Mouse (Mus musculus): ENCODE data around the gene Duox1. TPM values are rescaled to one million over a fixed set of nuclear protein-coding genes. Genes with fewer than 3 reads are reported as not detected.
"Not testable (repeated sequence)": the region's sequence is repeated elsewhere in the genome, so short reads cannot be mapped to it uniquely, and the experiment has no call there.

Gene Duox1
- polyA plus RNA-seq, 1 experiment from 2014 or later: not detected

DNA sequence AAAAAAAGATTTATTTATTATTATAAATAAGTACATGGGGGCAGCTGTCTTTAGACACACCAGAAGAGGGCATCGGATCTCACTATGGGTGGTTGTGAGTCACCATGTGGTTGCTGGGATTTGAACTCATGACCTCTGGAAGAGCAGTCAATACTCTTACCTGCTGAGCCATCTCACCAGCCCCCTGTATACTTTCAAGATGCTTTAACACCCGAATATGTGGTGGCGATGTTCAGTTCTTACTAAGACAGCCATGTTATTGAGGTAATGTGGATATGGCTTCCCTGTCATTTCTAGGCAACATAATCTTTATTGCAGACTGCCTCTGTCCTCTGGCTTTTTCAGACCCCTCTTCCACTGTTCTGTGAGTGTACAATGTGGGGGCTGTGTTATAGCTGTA is 71.7 kb downstream of the Duox1 start:
- not testable (repeated sequence) for DNase-seq (ENCODE audit: low spot score); H3K4me3 ChIP-seq; H3K4me1 ChIP-seq; H3K27me3 ChIP-seq (ENCODE audit: insufficient read depth, poor library complexity, severe bottlenecking); H3K27ac ChIP-seq; H3K9me3 ChIP-seq; H3K36me3 ChIP-seq
- 91% methylated on average over 3 of the region's 3 CpGs for WGBS

DNA sequence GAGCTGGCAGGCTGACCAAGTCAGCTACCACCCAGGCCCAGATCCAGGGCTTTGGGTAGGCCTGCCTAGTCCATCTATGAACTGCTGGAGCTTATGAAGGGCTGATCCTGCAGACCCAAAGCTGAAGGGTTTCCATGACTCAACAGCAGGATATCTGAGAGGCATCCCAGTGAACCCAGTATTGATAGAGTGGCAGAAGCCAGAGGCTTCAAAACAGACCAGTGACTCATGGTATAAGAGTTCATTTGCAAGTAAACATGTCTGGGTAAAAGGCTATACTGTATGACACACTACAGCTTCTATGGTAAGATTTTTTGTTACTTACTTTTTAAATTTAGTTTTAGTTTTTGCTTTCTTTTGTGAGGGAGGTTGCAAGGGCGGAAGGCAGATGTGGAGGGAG is 80.7 kb downstream of the Duox1 start:
- Histone ChIP-seq H3K9me3 (no peaks in the 10 kb centered on the region), H3K36me3 (no peaks in the 10 kb centered on the region), H3K4me1 (no peaks in the 10 kb centered on the region), H3K27ac (no peak overlapping the region), H3K27me3 (ENCODE audit: insufficient read depth, poor library complexity, severe bottlenecking) (no peaks in the 10 kb centered on the region), H3K4me3 (no peak overlapping the region)
- no peak for DNase-seq (ENCODE audit: low spot score)
- WGBS: 84% methylated on average over 1 of the region's 1 CpGs

Other genes with a start within 250 kb of the Duox1 start
- gene Spg11, start 197.3 kb upstream of the Duox1 start, polyA plus RNA-seq (2016; fragmentation: Nextera tagmentation; extraction: Ambion mirVana): 8.2 and 8.8 TPM in 2 replicates
- gene B2m, start 168.0 kb upstream of the Duox1 start, polyA plus RNA-seq (2016; fragmentation: Nextera tagmentation; extraction: Ambion mirVana): 143 and 154 TPM in 2 replicates
- gene Trim69, start 155.0 kb upstream of the Duox1 start, polyA plus RNA-seq (2016; fragmentation: Nextera tagmentation; extraction: Ambion mirVana): 0.11 TPM in 1 of 2 replicates, not detected in the other
- 0.05 TPM in 1 of 2 replicates, not detected in the other for gene Patl2, start 129.5 kb upstream of the Duox1 start, polyA plus RNA-seq (2016; fragmentation: Nextera tagmentation; extraction: Ambion mirVana)
- not detected in 2 replicates for gene Terb2, start 129.4 kb upstream of the Duox1 start, polyA plus RNA-seq (2016; fragmentation: Nextera tagmentation; extraction: Ambion mirVana)
- 40.8 and 41.3 TPM in 2 replicates for gene Sord, start 80.9 kb upstream of the Duox1 start, polyA plus RNA-seq (2016; fragmentation: Nextera tagmentation; extraction: Ambion mirVana)
- gene Duox2, start 17.2 kb upstream of the Duox1 start, polyA plus RNA-seq (2016; fragmentation: Nextera tagmentation; extraction: Ambion mirVana): not detected in 2 replicates
- 0.26 TPM in 1 of 2 replicates, not detected in the other for gene Duoxa2, start 16.8 kb upstream of the Duox1 start, polyA plus RNA-seq (2016; fragmentation: Nextera tagmentation; extraction: Ambion mirVana)
- gene Duoxa1, start 1.9 kb upstream of the Duox1 start, polyA plus RNA-seq (2016; fragmentation: Nextera tagmentation; extraction: Ambion mirVana): not detected in 2 replicates
- 3.2 and 5.4 TPM in 2 replicates for gene Shf, start 53.5 kb downstream of the Duox1 start, polyA plus RNA-seq (2016; fragmentation: Nextera tagmentation; extraction: Ambion mirVana)
- 0.10 and 0.26 TPM in 2 replicates for gene Slc28a2, start 110.8 kb downstream of the Duox1 start, polyA plus RNA-seq (2016; fragmentation: Nextera tagmentation; extraction: Ambion mirVana)
- gene Gm14085, start 169.3 kb downstream of the Duox1 start, polyA plus RNA-seq (2016; fragmentation: Nextera tagmentation; extraction: Ambion mirVana): not detected in 2 replicates